Mouse (Mus musculus) layer of hippocampus, postnatal 25 days (tissue): ENCODE results near the gene Fam168a. TPM values are rescaled to one million over a fixed set of nuclear protein-coding genes. Genes with fewer than 3 reads are reported as not detected.

Experiments used
- DNase-seq, 2 experiments: peaks; one replicate each; pipeline ENCODE4 v3.0.0; 2022; ENCODE audit warnings: mixed read lengths in 2 of 2, low spot score in 1 of 2; ENCODE audit errors: extremely low spot score in 1 of 2
- total RNA-seq, 2 experiments: library from RNA; stranded (reverse); gene quantifications; 2 replicates each; pipeline ENCODE4 v1.2.3; 2021

Gene Fam168a
- total RNA-seq, 2 experiments from 2014 or later = 224 to 251 TPM

- no peak for DNase-seq
These were observed 64.4 kb downstream of the Fam168a start for GRCm38 (mm10) chr7:100770669-100771341.

- no peak for DNase-seq
These were observed 67.8 kb downstream of the Fam168a start for GRCm38 (mm10) chr7:100774189-100774588.

GRCm38 (mm10) chr7:100775810-100776209 lies 69.4 kb downstream of the Fam168a start:
- DNase-seq = no peak

- no peak for DNase-seq
These were observed 73.8 kb downstream of the Fam168a start for GRCm38 (mm10) chr7:100780192-100780591.

GRCm38 (mm10) chr7:100784650-100785049 lies 78.2 kb downstream of the Fam168a start:
- no peak for DNase-seq

GRCm38 (mm10) chr7:100785426-100785825 lies 79.0 kb downstream of the Fam168a start:
- no peak for DNase-seq

GRCm38 (mm10) chr7:100786078-100786477 lies 79.6 kb downstream of the Fam168a start:
- DNase-seq = no peak

GRCm38 (mm10) chr7:100788291-100788690 lies 81.9 kb downstream of the Fam168a start:
- no peak for DNase-seq

- no peak for DNase-seq
These were observed 92.4 kb downstream of the Fam168a start for GRCm38 (mm10) chr7:100798810-100799209.

GRCm38 (mm10) chr7:100805391-100805790 lies 99.0 kb downstream of the Fam168a start:
- DNase-seq = no peak

- no peak for DNase-seq
These were observed 105.5 kb downstream of the Fam168a start for GRCm38 (mm10) chr7:100811912-100812311.

- DNase-seq = no peak
These were observed 106.2 kb downstream of the Fam168a start for GRCm38 (mm10) chr7:100812641-100813040.

GRCm38 (mm10) chr7:100815900-100816570 lies 109.6 kb downstream of the Fam168a start:
- no peak for DNase-seq

GRCm38 (mm10) chr7:100816759-100817441 lies 110.5 kb downstream of the Fam168a start:
- peak; percentile 40 to 61 for DNase-seq

- DNase-seq = no peak
These were observed 111.0 kb downstream of the Fam168a start for GRCm38 (mm10) chr7:100817442-100817760.

GRCm38 (mm10) chr7:100818401-100819064 lies 112.1 kb downstream of the Fam168a start:
- peak in 1 of 2 experiments; percentile 37 for DNase-seq

GRCm38 (mm10) chr7:100824661-100825060 lies 118.2 kb downstream of the Fam168a start:
- DNase-seq = no peak

GRCm38 (mm10) chr7:100828549-100828948 lies 122.1 kb downstream of the Fam168a start:
- DNase-seq = no peak

- no peak for DNase-seq
These were observed 127.4 kb downstream of the Fam168a start for GRCm38 (mm10) chr7:100833859-100834258.

GRCm38 (mm10) chr7:100835168-100835567 lies 128.7 kb downstream of the Fam168a start:
- no peak for DNase-seq

GRCm38 (mm10) chr7:100835711-100836110 lies 129.3 kb downstream of the Fam168a start:
- no peak for DNase-seq
